Mouse (Mus musculus) right cerebral cortex, postnatal 36 days (tissue): ENCODE data around the gene Mea1.

Experiments
- DNase-seq, 2 experiments: peaks; one replicate each; pipeline ENCODE4 v3.0.0; 2022; ENCODE audit warnings: low spot score in 2 of 2, mixed read lengths in 1 of 2

Gene Mea1

DNA sequence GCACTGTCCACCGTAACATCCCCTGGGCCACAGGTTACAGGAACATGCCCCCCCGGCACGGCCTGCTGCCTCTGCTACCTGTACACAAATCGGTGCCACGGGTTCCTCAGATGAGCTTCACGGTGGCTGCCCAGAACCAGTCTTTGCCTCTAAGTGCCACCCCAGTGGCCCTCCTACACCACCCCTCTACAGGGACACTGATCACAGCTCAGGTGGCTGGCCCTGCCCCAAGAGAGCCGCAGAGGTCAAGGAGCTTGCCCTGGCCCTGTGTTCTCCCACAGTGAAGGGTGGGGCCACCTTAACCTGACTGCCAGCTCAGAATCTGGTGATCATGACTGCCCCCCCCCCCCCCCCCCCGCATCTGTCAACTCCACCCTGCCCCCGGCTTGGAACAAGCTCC is at the start of gene Mea1:
Gene Mea1, plus strand, starts transcription at position 378 of the 400 bp plus-strand sequence.
- no peak for DNase-seq

DNA sequence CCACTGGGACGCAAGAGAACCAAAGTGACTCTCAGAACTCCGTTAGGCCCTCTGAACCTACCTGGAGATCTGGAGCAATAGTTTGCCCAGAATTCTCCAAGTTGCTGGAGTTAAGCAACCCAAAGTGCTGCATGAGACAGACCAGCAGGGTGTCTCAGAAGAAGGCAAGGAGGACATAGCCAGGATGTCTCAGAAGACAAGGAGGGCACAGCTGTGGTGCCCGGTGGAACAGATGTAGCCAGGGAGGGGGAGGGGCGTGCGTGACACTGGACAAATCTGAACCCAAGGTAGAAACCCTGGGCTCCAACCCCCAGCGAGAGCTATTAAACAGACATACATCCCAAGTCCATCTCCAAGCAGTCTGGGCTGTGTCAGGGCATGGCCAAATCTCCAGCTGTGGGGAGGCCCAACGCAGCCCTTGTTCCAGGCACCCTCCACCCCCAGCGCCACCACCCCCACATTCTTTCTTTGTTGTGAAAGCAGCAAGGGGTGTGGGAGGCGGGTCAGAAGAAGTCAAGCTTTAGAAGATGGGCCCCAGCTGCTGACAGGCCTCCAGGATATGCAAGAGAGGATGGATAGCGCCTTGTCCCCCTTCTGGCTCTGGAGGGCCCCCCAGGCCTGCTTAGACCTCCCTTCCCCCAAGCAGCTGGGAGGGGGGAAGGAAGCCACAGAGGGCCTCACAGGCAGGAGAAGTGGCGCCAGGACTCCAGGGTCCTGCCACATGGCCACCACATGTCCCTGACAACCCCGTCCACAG is 48.7 kb upstream of the Mea1 start:
- no peak for DNase-seq

DNA sequence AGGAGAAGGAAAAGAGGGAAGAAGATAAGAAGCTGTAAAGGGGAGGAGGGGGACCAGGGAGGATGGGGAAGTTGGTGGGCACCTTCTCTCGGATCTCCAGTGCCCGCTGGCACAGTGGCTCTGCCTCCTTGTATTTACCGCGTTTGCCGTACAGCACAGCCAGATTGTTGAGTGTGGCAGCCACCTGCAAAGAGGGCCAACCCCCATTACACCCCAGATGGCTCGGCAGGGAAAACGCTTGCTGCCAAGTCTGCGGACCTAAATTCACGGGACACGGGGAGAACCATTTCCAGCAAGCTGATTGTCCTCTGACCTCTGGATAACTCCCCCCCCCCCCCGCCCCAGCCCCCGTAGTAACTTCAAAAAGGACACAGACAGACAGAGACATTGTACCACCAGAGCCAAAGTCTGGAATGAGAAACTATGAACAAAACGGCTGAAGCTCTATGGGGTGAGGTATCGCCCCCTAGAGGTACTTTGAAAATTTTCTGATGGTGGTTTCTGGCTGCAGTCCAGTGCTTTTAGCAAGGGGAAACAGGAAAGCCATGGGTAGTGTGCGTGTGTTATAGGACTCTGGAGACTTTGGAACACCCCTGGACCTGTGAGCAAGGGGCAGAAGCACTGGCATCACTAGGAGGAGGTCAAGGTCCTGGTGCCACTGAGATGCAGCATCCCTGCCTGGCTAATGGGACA is 41.6 kb upstream of the Mea1 start:
- no peak for DNase-seq

DNA sequence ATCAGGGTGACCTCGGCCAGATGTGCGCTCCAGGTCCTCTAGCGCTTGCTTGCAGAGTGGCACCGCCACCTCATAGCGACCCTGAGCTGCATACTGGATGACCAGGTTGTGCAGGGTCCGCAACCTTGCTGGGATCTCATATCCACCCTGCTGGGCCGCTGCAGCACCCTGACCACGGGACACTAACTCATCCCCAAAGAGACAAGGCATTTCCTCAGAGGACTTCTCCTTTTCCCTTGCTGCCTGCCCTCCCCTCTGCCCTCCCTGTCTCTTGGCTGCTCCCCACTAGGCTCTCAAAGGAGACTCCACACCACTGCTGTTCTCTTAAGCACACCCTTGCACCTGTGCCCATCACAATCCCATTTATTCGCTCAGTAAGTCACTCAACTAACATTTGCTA is 38.7 kb upstream of the Mea1 start:
- DNase-seq: no peak

DNA sequence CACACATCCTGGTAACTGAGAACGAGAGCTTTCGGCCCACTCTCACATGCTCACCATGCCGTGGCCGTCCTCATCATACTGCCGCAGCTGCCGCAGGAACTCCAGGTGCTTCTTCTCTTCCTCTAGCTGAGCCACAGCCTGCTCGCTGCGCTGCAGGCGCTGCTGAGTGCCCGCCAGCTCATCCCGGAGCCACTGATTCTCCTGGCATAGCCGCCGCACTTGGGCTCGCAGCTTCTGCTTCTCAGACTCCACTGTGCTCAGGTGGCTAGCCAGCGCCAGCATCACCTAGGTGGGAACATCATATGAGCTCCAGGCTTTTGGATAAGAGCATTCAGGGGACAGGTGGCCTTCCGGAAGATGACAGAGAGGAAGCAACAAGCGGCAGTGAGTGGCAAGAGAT is 36.5 kb upstream of the Mea1 start:
- no peak for DNase-seq

DNA sequence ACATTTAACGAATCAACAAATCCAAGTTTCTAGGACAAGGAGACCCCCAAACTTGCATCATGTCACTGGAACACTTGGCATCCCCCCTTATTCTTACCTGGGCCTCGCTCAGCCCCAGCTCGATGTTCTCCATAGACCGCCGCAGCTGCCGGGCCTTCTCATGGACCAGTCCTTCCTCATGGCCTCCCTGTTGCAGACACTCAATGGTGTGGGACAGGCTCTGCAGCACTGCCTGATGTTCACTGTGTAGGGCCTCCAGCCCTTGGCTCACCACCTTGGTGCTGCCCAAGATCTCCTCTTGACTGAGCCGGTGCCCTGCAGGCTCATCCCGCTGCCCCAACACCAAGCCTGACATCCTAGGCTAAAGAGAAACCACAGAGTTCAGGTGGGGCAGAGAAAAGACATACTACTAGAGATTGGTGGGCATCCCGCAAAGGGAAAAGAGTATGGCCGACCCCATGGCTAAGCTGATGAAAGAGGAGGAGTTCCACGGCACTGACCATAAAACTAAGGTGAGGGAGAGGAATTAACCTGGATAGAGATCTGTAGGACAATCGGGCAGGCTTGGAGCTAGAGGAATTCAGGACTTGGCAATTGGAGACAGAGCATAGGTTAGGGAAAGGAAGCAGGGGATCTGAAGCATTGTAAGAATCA is 34.3 kb upstream of the Mea1 start:
- no peak for DNase-seq

DNA sequence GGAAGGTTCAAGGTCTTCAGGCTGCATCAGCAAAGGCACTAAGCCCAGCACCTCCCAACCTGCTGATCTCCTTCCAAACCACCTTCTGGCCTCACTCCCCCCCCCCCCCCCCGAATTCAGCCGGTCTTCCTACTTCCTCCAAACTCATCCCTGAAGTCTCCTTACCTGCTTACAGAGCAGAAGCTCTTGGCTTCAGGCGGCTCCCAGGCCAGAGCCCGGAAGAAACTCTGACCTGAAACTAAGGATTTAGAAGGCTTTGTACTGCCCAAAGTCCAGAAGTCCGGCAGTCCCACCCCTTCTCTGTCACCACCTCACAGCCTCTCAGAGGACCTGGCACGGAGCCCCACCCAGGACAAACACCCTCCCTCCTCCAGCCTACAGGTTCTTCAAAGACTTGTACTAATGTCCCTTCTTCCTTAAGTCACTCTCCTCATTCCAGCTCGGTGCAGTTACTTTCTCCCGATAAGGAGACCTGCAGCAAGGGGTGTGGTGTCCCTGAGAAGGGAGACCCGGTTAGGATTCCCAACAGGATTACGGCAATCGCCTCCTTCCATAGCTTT is 33.6 kb upstream of the Mea1 start:
- DNase-seq: no peak

DNA sequence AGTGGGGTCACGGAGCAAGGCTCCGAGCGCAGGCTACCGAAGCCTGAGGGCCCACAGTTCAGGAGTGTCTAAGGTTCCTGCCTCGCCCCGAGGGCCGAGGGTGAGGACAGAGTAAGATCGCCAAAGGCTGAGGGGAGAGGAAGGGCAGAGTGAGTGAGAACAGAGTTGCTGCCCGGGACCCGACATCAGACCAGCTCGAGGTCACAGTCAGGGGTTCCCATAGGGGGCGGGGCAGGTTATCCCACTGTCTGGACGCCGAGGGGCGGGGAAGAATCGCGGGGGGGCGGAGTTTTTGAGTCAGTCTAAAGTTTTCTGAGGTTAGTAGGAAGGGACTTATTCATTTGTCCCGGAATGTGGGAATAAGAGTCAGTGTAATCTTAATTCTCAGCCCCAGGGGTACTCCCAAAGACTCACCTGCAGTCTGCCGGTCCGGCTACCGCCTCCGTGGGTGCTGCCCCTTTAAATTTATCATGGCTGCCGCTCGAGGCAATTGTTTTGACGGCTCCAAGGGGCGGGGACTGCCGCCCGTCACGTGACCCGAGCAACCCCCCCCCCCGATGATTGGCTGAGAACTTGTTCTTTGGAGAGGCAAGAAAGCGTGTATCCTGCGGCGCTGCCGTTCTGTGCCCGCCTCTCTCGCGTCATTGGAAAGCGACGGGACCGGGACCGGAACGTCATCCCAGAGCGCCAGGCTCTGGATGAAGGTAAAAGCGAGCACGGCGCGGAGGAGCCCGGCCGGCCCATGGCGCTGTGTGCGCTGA is 32.9 kb upstream of the Mea1 start, which contains the start of the genes Klc4 and Mrpl2:
Gene Klc4, minus strand, starts transcription at position 462 of the 761 bp plus-strand sequence.
Gene Mrpl2, plus strand, starts transcription at position 669 of the 761 bp plus-strand sequence.
- DNase-seq: peak; percentile 98 to 99

DNA sequence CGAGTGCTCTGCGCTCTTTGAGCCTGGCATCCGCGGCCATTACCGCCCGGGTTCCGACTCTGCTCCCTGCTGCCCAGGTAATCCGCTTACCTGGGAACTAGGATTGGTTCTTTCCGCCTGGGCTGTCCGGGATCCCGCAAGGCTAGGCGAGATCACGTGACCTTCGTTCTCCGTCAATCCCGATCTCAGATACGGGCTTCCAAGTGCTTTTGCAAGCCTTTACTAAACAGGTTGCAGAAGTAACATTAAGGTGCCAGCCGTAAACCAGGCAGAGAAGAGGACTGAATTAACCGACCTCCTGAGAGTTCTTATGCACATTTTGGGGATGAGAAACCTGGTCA is 32.3 kb upstream of the Mea1 start:
- no peak for DNase-seq

DNA sequence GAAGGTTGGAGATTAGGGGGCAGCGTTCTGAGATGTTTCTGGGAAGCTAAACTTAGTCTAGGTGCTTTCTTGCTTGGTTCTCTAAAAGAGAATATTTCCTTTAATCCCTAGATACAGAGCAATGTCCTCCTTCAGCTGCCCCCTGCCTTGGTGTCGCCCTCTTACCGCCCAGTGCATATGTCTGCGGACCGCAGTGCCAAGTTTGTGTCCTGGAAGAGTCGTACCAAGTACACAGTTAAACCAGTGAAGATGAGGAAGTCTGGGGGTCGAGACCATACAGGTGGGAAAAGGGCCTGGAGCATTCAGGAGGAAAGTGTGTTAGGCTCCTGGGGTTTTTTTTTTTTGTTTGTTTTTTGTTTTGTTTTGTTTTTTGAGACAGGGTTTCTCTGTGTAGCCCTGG is 31.3 kb upstream of the Mea1 start:
- DNase-seq: no peak

DNA sequence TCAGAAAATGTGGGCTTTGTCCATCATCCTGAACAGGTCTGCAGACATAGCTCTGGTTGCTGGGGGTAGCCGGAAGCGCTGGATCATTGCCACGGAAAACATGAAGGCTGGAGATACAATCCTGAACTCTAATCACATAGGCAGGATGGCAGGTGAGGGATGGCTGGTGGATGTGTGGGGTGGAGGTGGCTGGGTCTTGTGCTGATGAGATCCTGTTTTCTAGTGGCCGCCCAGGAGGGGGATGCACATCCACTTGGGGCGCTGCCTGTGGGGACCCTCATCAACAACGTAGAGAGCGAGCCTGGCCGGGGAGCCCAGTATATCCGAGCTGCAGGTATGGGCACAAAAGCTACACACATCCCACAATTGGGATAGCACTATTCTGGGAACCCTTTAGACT is 30.2 kb upstream of the Mea1 start:
- DNase-seq: no peak

DNA sequence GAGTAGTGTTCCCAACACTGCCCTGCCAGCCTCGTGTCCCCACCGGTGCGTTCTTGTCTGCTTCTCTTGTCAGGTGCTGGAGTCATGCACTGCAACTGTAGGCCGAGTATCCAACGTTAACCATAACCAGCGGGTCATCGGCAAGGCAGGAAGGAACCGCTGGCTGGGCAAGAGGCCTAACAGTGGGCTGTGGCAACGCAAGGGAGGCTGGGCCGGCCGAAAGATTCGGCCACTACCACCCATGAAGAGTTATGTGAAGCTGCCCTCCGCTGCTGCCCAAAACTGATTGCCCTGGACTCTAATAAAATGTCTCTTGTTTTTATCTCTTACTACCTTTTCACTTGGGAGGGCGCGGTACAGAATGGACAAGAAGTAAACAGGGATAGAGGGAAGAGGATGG is 28.8 kb upstream of the Mea1 start:
- DNase-seq: no peak

DNA sequence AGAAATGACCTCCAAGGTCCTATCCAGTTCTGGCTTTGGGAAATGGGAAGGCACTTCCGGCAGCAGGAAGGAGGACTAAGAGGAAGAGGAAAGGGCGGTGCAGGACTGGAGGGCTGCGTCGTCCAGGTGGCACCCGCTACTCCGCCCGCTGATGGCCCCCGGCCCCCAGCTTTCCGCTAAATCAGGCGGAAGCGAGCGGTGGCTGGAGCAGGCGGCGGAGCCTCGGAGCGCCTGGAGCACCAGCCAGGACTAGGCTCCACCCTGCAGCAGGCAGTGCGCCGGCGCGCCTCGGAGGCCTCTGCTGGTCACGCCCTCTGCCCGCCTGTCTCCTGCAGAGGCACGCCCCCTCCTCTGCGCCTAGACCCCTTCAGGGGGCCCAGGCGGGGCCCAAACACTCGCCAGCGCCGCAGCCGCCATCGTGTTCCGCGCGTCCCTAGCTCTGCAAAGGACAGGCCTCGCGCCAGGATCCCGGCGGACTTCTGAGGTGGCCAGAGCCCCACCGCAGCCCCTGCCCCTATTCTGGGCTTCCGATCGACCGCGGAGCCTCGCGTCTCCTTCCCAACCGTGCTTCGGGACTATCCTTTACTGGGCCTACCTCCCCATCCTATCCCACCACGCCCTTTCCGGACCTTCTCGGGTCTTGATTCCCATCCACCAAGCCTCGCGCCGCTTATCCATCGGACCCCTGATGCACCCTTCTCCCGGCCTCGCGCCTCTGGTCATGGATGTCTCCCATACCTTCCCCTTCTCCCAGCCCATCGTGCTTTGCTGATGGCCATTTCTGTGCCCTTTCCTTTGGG is 28.2 kb upstream of the Mea1 start, which contains the start of gene Cul7:
Gene Cul7, plus strand, starts transcription at position 106 of the 800 bp plus-strand sequence.
- peak; percentile 90 to 91 for DNase-seq

DNA sequence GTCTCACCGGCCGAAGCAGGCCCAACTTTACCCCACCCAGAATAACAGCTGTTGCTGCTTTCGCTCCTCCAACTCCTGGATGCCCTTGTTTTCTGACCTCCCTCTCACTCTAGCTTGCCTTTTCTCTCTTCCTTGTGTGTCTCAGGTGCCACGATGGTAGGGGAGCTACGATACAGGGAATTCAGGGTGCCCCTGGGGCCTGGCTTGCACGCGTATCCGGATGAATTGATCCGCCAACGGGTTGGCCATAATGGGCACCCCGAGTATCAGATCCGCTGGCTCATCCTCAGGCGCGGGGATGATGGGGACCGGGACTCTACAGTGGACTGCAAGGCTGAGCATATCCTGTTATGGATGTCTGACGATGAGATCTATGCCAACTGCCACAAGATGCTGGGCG is 27.3 kb upstream of the Mea1 start:
- no peak for DNase-seq

DNA sequence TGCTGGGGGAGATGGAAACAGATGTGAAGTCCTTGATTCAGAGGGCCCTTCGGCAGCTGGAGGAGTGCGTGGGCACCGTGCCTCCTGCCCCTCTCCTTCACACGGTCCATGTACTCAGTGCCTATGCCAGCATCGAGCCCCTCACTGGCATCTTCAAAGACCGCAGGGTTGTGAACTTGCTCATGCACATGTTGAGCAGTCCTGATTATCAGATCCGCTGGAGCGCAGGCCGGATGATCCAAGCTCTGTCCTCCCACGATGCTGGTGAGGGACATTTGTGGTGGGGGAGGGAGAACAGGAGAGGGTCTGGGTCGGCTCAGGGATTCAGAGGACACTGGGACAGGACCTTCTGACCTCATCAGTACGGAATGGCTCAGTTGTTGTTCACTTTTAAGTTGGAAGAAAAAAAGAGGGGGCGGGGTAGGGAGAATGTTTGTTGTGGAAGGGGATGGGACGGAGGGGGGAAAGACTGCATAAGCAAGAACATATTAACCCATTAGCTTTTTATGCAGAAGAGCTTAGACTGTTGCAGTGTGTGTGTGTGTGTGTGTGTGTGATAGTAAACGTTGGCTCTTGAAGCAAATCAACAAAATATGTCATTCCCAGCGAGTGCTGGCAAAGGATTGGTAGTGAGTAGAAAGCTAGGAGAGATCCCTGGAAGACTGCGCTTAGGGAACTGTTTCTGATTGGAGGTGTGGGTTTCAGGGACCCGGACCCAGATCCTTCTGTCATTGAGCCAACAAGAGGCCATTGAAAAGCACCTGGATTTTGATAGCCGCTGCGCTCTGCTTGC is 26.6 kb upstream of the Mea1 start:
- no peak for DNase-seq

DNA sequence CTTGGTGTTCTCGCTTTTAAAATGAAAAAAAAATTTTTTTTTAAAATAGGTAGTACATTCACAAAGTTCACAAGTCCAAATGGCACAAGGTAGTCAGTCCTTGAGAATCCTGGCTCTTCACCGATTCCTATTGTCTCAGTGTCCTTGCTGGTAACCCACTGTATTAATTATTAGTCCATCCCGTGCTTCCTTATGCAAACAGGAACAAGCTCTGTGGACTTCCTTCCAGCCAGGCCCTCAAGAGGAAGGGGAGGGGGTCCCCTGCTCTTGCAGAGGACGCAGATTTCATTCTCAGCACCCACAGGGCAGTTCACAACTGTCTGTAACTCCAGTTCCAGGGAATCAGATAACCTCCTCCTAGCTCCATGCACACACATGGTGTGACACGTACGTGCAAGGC is 22.5 kb upstream of the Mea1 start:
- no peak for DNase-seq

DNA sequence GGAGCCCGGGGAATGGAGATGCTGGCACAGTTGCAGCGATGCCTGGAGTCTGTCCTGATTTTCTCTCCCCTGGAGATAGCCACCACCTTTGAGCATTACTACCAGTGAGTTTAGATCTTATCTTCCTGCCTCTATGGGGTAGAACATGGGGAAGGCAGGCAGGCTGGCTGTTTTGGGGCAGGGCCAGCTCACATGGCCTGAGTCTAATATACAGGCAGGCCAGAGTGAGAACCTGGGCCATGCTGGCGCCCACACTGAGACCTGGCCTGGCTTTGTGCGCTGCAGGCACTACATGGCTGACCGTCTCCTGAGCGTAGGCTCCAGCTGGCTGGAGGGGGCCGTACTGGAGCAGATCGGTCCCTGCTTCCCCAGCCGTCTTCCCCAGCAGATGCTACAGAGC is 17.2 kb upstream of the Mea1 start:
- DNase-seq: no peak

DNA sequence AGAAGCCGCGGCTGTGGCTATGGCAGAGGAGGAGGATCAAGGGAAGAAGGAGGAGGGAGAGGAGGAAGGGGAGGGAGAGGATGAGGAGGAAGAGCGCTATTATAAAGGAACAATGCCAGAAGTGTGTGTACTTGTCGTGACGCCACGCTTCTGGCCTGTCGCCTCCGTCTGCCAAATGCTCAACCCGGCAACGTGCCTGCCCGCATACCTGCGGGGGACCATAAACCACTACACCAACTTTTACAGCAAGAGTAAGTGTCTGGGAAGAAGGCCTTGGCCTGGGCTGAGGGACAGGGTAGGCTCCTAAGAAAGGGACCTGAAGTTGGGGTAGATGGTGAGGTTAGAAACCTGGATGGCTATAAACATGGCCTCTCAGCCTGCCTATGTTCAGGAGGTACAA is 16.6 kb upstream of the Mea1 start:
- DNase-seq: no peak

DNA sequence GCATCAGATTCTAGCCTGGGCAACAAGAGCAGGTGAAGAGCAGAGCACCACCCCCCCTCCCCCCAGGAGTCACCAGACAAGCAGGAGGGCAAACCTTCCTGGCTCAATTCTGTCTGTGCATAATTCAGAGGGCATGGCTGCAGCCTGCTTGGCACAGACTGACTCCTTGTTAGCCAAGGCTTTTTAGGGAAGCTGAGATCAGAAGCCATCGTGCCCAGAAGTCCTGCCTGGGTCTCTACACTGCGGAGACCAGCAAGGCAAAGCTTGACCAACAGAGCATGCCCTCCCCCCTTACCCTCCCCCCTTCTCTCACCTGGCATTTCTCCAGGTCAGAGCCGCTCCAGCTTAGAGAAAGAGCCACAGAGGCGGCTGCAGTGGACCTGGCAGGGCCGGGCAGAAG is 15.9 kb upstream of the Mea1 start:
- DNase-seq: no peak

DNA sequence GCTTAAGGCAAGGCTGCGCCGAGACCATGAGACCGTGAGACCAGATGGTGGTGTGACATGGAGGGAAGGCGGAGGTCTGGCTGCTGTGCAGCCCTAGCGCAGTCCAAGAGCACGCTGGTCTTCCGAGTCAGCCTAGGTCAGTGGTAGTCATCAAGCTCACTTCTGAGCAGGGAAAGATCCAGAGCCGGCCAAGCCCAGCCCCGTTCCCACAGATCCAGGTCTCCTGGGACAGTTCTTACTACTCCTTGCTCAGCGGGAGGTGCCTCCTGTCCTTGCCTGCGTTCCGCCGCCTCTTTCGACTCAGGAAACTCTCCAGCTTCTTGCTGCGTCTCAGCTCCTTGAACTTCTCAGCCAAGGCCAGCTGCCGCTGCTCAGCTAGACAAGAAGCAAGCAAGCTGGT is 10.9 kb upstream of the Mea1 start:
- no peak for DNase-seq
